Mouse (Mus musculus): Measurements from ENCODE around the gene Ovca2.

DNA sequence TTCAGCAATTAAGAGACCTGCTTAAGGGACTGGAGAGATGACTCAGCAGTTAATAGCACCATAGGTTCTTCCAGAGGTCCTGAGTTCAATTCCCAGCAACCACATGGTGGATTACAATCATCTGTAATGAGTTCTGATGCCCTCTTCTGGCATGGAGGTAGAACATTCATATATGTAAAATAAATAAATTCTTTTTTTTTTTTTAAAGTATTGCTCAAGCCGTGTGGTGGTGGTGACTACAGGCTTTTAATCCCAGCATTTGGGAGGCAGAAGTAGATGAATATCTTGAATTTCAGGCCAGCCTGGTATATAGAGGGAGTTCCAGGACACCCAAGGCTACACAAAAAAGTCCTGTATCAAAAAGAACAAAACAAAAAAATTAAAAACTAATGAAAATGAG is 28.3 kb downstream of the Ovca2 start:
- TF ChIP-seq ZNF384 (IDR thresholded peaks at IDR 0.05; ENCODE audit: low read depth, low read length), result no peak
- peak; percentile 46; the same call in 1 of the 2 replicates for TF ChIP-seq MAFK (IDR thresholded peaks at IDR 0.05; ENCODE audit: insufficient read depth, low read depth, low read length)
- no peak for TF ChIP-seq CHD2 (IDR thresholded peaks at IDR 0.05; ENCODE audit: low read depth, low read length)
